Comparison of ENCODE assay signal across 8 mouse cellular contexts in the genomic region with DNA sequence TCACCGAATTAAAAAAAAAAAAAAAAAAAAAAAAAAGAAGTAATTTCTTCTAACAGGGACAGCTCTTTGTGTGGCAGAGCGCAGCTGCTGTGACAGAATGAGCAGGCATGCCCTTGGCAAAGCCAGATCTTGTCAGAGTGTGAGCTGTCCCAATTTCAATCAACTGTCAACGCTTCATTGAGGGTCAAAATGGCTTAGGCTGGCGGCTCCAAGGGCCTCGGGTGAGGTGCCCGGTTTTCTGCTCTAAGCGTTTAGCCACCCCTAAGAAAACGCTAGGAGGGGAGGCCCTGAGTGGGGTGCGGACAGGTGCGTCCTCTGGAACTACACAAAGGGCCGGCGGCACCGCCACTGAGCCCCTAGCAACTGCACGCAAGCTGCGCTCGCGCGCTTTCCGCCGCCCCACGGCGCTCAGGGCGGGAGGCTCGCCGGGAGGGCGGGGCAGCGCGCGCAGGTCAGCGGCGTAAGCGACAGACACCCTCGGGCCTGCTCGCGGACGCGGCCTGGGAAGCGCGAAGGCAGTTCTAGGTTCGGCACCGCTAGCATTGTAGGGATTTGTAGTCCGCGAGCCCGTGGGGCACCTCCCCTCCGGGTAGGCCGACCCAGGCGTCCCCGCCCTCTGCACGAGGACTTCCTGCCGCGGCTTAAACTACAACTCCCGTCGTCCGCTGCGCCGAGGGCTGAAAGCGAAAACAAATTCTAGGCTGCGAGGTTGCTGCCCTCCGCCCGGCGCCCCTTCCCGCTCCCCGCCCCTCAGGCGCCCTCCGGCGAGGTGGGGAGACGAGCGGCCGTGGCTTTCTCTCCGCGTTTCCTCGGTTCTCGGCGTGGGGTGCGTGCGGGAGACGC. TPM values are rescaled to one million over a fixed set of nuclear protein-coding genes. Genes with fewer than 3 reads are reported as not detected.
DNase-seq lines count a peak whose midpoint lies in the region; ATAC-seq and TF ChIP-seq lines count a peak whose summit lies in the region.

No protein-coding gene starts in this region.

- DNase-seq in 3134 (ENCODE audit: extremely low read depth, insufficient read length, low spot score): peak; percentile 100
- peak; percentile 98 to 99 for DNase-seq in adrenal gland, postnatal 36 days
- DNase-seq in heart, adult 18-20 months: peak; percentile 98 to 100
- DNase-seq in kidney, adult 2 months: peak; percentile 99
- peak; percentile 95 to 98 for DNase-seq in spleen, adult 2 months (ENCODE audit: low read depth in 1 of 2, low spot score in 2 of 2)

- TF ChIP-seq CTCF in kidney, adult 2 months (conservative IDR thresholded peaks at IDR 0.05; ENCODE audit: insufficient read depth, insufficient read length, low read depth, low read length): no peak
- no peak for TF ChIP-seq CTCF in spleen, adult 2 months (IDR thresholded peaks at IDR 0.05; ENCODE audit: extremely low read depth, insufficient read depth, insufficient read length, insufficient replicate concordance)

- H3K27me3 ChIP-seq in embryonic facial prominence, embryonic 13.5 days: no peaks in the 10 kb centered on the region
- H3K27me3 ChIP-seq in kidney, adult 2 months (replicated peaks; ENCODE audit: control insufficient read depth, insufficient read depth, low read length): no peaks in the 10 kb centered on the region
- no peaks in the 10 kb centered on the region for H3K27me3 ChIP-seq in limb, embryonic 12.5 days
- H3K27me3 ChIP-seq in midbrain, embryonic 15.5 days (replicated peaks): no peaks in the 10 kb centered on the region
- H3K27me3 ChIP-seq in spleen, adult 2 months (ENCODE audit: control insufficient read depth, insufficient read depth, low read length): no peaks in the 10 kb centered on the region

- H3K9me3 ChIP-seq in embryonic facial prominence, embryonic 13.5 days: no peaks in the 10 kb centered on the region
- no peaks in the 10 kb centered on the region for H3K9me3 ChIP-seq in limb, embryonic 12.5 days
- no peaks in the 10 kb centered on the region for H3K9me3 ChIP-seq in midbrain, embryonic 15.5 days

- H3K27ac ChIP-seq in embryonic facial prominence, embryonic 13.5 days: peak overlapping the region; percentile 95
- peak overlapping the region; percentile 88 for H3K27ac ChIP-seq in kidney, adult 2 months (ENCODE audit: insufficient read depth, low read depth, low read length)
- peak overlapping the region; percentile 95 for H3K27ac ChIP-seq in limb, embryonic 12.5 days
- peak overlapping the region; percentile 94 for H3K27ac ChIP-seq in midbrain, embryonic 15.5 days
- peak overlapping the region; percentile 90 for H3K27ac ChIP-seq in spleen, adult 2 months (ENCODE audit: insufficient read depth, low read length)

- peak overlapping the region; percentile 76 for H3K4me2 ChIP-seq in embryonic facial prominence, embryonic 13.5 days
- peak overlapping the region; percentile 69 for H3K4me2 ChIP-seq in limb, embryonic 12.5 days
- H3K4me2 ChIP-seq in midbrain, embryonic 15.5 days: peak overlapping the region; percentile 78

- H3K36me3 ChIP-seq in embryonic facial prominence, embryonic 13.5 days: peaks cover under 1% of the 10 kb centered on the region; the same call in 1 of the 2 replicates
- H3K36me3 ChIP-seq in kidney, adult 2 months (ENCODE audit: control insufficient read depth, insufficient read depth, low read length): no peaks in the 10 kb centered on the region; the same call in 1 of the 2 replicates
- H3K36me3 ChIP-seq in limb, embryonic 12.5 days: peaks cover under 1% of the 10 kb centered on the region; the same call in 1 of the 2 replicates
- no peaks in the 10 kb centered on the region for H3K36me3 ChIP-seq in midbrain, embryonic 15.5 days (replicated peaks)
- peaks cover under 1% of the 10 kb centered on the region for H3K36me3 ChIP-seq in spleen, adult 2 months (ENCODE audit: control insufficient read depth, insufficient read depth, low read length)

- under 1% methylated on average over 77 of the region's 77 CpGs for WGBS in embryonic facial prominence, embryonic 13.5 days
- under 1% methylated on average over 77 of the region's 77 CpGs for WGBS in kidney, adult 2 months
- WGBS in limb, embryonic 12.5 days: under 1% methylated on average over 76 of the region's 77 CpGs
- under 1% methylated on average over 74 of the region's 77 CpGs for WGBS in midbrain, embryonic 15.5 days
- WGBS in spleen, adult 2 months: under 1% methylated on average over 77 of the region's 77 CpGs

- peaks cover 16% of the 10 kb centered on the region for H3K4me1 ChIP-seq in embryonic facial prominence, embryonic 13.5 days
- H3K4me1 ChIP-seq in kidney, adult 2 months (ENCODE audit: control insufficient read depth, insufficient read depth, low read length): peaks cover 13% of the 10 kb centered on the region
- peaks cover 25% of the 10 kb centered on the region for H3K4me1 ChIP-seq in limb, embryonic 12.5 days (replicated peaks)
- H3K4me1 ChIP-seq in midbrain, embryonic 15.5 days: peaks cover 32% of the 10 kb centered on the region
- H3K4me1 ChIP-seq in spleen, adult 2 months (ENCODE audit: control insufficient read depth, insufficient read depth, insufficient read length): peaks cover 10% of the 10 kb centered on the region

- H3K9ac ChIP-seq in embryonic facial prominence, embryonic 13.5 days: peak overlapping the region; percentile 90
- H3K9ac ChIP-seq in limb, embryonic 12.5 days (replicated peaks): peak overlapping the region; percentile 79
- H3K9ac ChIP-seq in midbrain, embryonic 15.5 days: peak overlapping the region; percentile 92

- peak overlapping the region; percentile 93 for H3K4me3 ChIP-seq in embryonic facial prominence, embryonic 13.5 days
- H3K4me3 ChIP-seq in kidney, adult 2 months (ENCODE audit: insufficient read depth, low read depth, low read length): peak overlapping the region; percentile 84
- peak overlapping the region; percentile 93 for H3K4me3 ChIP-seq in limb, embryonic 12.5 days (replicated peaks)
- peak overlapping the region; percentile 73 for H3K4me3 ChIP-seq in midbrain, embryonic 15.5 days
- H3K4me3 ChIP-seq in spleen, adult 2 months (ENCODE audit: extremely low read depth, insufficient read depth, insufficient read length): peak overlapping the region; percentile 80

- peak; percentile 99 for ATAC-seq in embryonic facial prominence, embryonic 13.5 days (ENCODE audit: insufficient number of reproducible peaks, insufficient read depth, low FRiP score, low TSS enrichment, low read depth)
- peak; percentile 99 for ATAC-seq in limb, embryonic 12.5 days (ENCODE audit: insufficient number of reproducible peaks, insufficient read depth, low FRiP score, low TSS enrichment, low read depth)
- peak; percentile 99 for ATAC-seq in midbrain, embryonic 15.5 days (replicated peaks)

- peak; percentile 47 for TF ChIP-seq POLR2A in kidney, adult 2 months (IDR thresholded peaks at IDR 0.05; ENCODE audit: low read depth, low read length)
- peak; percentile 60 for TF ChIP-seq POLR2A in spleen, adult 2 months (IDR thresholded peaks at IDR 0.05; ENCODE audit: low read depth, low read length)

RNA-seq across cellular contexts. Expression of a gene that starts 0.5 kb away (rescaled TPM):
- total RNA-seq in adrenal gland, postnatal 36 days (2021): 10 to 100 TPM; 51.7 to 51.9 TPM
- 10.7 and 13.4 TPM in 2 replicates for polyA plus RNA-seq in embryonic facial prominence, embryonic 13.5 days (2015; fragmentation: Nextera tagmentation; extraction: Ambion mirVana)
- total RNA-seq in heart, adult 18-20 months (2021): 10 to 100 TPM; 45.5 to 46.7 TPM
- polyA plus RNA-seq in kidney, adult 2 months (2012; rRNA removed): 14.0 and 19.1 TPM in 2 replicates
- 15.8 and 19.8 TPM in 2 replicates for polyA plus RNA-seq in limb, embryonic 12.5 days (2016; fragmentation: Nextera tagmentation; extraction: Ambion mirVana)
- polyA plus RNA-seq in midbrain, embryonic 15.5 days (2015; fragmentation: Nextera tagmentation; extraction: Ambion mirVana): 9.5 and 10.6 TPM in 2 replicates
- polyA plus RNA-seq in spleen, adult 2 months (2012; rRNA removed): 20.9 and 27.0 TPM in 2 replicates

Comparison
In these comparisons a context has a peak if more than half of its experiments do, and no peak if none do; other contexts are left out.
1. Peak in every context shown above with its lines: DNase-seq, ATAC-seq, H3K4me3 ChIP-seq and H3K27ac ChIP-seq.